Mouse (Mus musculus) erythroblast, embryonic 14.5 days (primary cell): Measurements from ENCODE around the gene Sept10.

Experiments used
- GATA1 ChIP-seq: IDR thresholded peaks from 2 replicates; pipeline ENCODE4 v1.6.1; 2012; ENCODE audit warnings: low read length, inconsistent platforms, mixed read lengths
- TAL1 ChIP-seq: IDR thresholded peaks from 3 replicates; pipeline ENCODE4 v1.6.1; 2012; ENCODE audit warnings: low read length, inconsistent platforms, mixed read lengths

GRCm38 (mm10) chr10:59235227-59235626 is 13.6 kb upstream of the Sept10 start:
- TF ChIP-seq TAL1 (no peak), GATA1 (no peak)
